Mouse (Mus musculus): ENCODE measurements at regions not wholly inside any gene's neighbourhood (a gene's known extent, or its start where the extent isn't known, plus 50 kb on each side); places are given as distances from the start of the nearest gene placed in this dataset.
A peak's percentile ranks its signal among the peaks of the same experiment; 100 is the strongest.
"Not testable (repeated sequence)": the region's sequence is repeated elsewhere in the genome, so short reads cannot be mapped to it uniquely, and the experiment has no call there.

GRCm38 (mm10) chr2:71597956-71598355, 51.4 kb upstream of the Dlx2 start:
- Histone ChIP-seq H3K4me3 (ENCODE audit: low read depth, low read length) (no peak overlapping the region), H3K9ac (replicated peaks; ENCODE audit: low read length, poor library complexity, severe bottlenecking) (no peak overlapping the region), H3K9me3 (ENCODE audit: low read length) (no peaks in the 10 kb centered on the region), H3K4me2 (ENCODE audit: low read depth, low read length, poor library complexity, severe bottlenecking) (no peak overlapping the region), H3K27me3 (ENCODE audit: insufficient read depth, low read length) (no peaks in the 10 kb centered on the region), H3K36me3 (ENCODE audit: insufficient read depth, low read length) (no peaks in the 10 kb centered on the region), H3K27ac (ENCODE audit: low read depth, low read length) (no peak overlapping the region), H3K4me1 (ENCODE audit: insufficient read depth, low read length) (no peaks in the 10 kb centered on the region)
- ATAC-seq (ENCODE audit: low FRiP score) (no peak), DNase-seq (ENCODE audit: low spot score) (no peak)
- no peak for TF ChIP-seq CTCF (IDR thresholded peaks at IDR 0.05)
- WGBS: 82% methylated on average over 5 of the region's 5 CpGs

- H3K4me2 ChIP-seq (ENCODE audit: low read depth, low read length, poor library complexity, severe bottlenecking): no peak overlapping the region
- DNase-seq (ENCODE audit: low spot score) (no peak), ATAC-seq (ENCODE audit: low FRiP score) (no peak)
- H3K4me3 ChIP-seq (ENCODE audit: low read depth, low read length): no peak overlapping the region
- H3K36me3 ChIP-seq (ENCODE audit: insufficient read depth, low read length): no peaks in the 10 kb centered on the region
- no peak overlapping the region for H3K9ac ChIP-seq (replicated peaks; ENCODE audit: low read length, poor library complexity, severe bottlenecking)
- WGBS: 65% methylated on average over 10 of the region's 10 CpGs
- H3K9me3 ChIP-seq (ENCODE audit: low read length): no peaks in the 10 kb centered on the region
- H3K4me1 ChIP-seq (ENCODE audit: insufficient read depth, low read length): no peaks in the 10 kb centered on the region
- TF ChIP-seq CTCF (IDR thresholded peaks at IDR 0.05): no peak
- H3K27ac ChIP-seq (ENCODE audit: low read depth, low read length): no peak overlapping the region
- H3K27me3 ChIP-seq (ENCODE audit: insufficient read depth, low read length): no peaks in the 10 kb centered on the region
Measured at GRCm38 (mm10) chr2:71598368-71598767, 51.8 kb upstream of the Dlx2 start.

DNA sequence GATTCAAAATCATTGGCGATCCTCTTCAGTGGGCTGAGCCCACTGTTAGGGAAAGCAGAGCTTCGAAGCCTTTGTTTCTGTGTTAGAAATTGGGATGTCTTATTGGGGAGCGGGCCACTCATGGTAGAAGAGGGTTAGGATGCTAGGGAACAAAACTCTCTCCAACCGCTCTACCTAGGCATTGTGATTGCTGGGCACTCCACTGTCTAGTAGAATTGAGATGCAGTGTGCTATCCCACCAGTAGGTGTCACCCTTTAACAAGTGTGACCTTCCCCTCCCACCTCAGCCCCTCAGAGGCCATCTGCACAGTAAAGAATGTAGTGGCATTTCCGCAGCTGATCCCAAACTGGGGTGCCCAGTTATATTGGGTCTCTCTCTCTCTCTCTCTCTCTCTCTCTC, 52.2 kb upstream of the Dlx2 start:
- Histone ChIP-seq H3K4me2 (ENCODE audit: low read depth, low read length, poor library complexity, severe bottlenecking) (no peak overlapping the region), H3K27me3 (ENCODE audit: insufficient read depth, low read length) (no peaks in the 10 kb centered on the region), H3K9me3 (ENCODE audit: low read length) (no peaks in the 10 kb centered on the region), H3K4me1 (ENCODE audit: insufficient read depth, low read length) (no peaks in the 10 kb centered on the region), H3K27ac (ENCODE audit: low read depth, low read length) (no peak overlapping the region), H3K4me3 (ENCODE audit: low read depth, low read length) (no peak overlapping the region), H3K36me3 (ENCODE audit: insufficient read depth, low read length) (no peaks in the 10 kb centered on the region), H3K9ac (replicated peaks; ENCODE audit: low read length, poor library complexity, severe bottlenecking) (no peak overlapping the region)
- ATAC-seq (ENCODE audit: low FRiP score) (0 out of 2 replicates have a peak, but pooled peaks have one; percentile 54), DNase-seq (ENCODE audit: low spot score) (peak; percentile 90)
- peak; percentile 91 for TF ChIP-seq CTCF (IDR thresholded peaks at IDR 0.05)
- 18% methylated on average over 5 of the region's 5 CpGs for WGBS

- Histone ChIP-seq H3K9me3 (ENCODE audit: low read length) (no peaks in the 10 kb centered on the region), H3K4me2 (ENCODE audit: low read depth, low read length, poor library complexity, severe bottlenecking) (no peak overlapping the region), H3K4me1 (ENCODE audit: insufficient read depth, low read length) (no peaks in the 10 kb centered on the region), H3K4me3 (ENCODE audit: low read depth, low read length) (no peak overlapping the region), H3K27ac (ENCODE audit: low read depth, low read length) (no peak overlapping the region), H3K27me3 (ENCODE audit: insufficient read depth, low read length) (no peaks in the 10 kb centered on the region), H3K9ac (replicated peaks; ENCODE audit: low read length, poor library complexity, severe bottlenecking) (no peak overlapping the region), H3K36me3 (ENCODE audit: insufficient read depth, low read length) (no peaks in the 10 kb centered on the region)
- no peak for DNase-seq (ENCODE audit: low spot score)
- TF ChIP-seq CTCF (IDR thresholded peaks at IDR 0.05): no peak
- 73% methylated on average over 7 of the region's 7 CpGs for WGBS
- ATAC-seq (ENCODE audit: low FRiP score): no peak
Measured at GRCm38 (mm10) chr2:71600213-71600612, 53.7 kb upstream of the Dlx2 start.

GRCm38 (mm10) chr2:71600999-71601398, 54.4 kb upstream of the Dlx2 start:
- no peaks in the 10 kb centered on the region for H3K9me3 ChIP-seq (ENCODE audit: low read length)
- H3K27ac ChIP-seq (ENCODE audit: low read depth, low read length): no peak overlapping the region
- ATAC-seq (ENCODE audit: low FRiP score) (no peak), DNase-seq (ENCODE audit: low spot score) (no peak)
- no peak overlapping the region for H3K9ac ChIP-seq (replicated peaks; ENCODE audit: low read length, poor library complexity, severe bottlenecking)
- H3K27me3 ChIP-seq (ENCODE audit: insufficient read depth, low read length): no peaks in the 10 kb centered on the region
- no peak overlapping the region for H3K4me2 ChIP-seq (ENCODE audit: low read depth, low read length, poor library complexity, severe bottlenecking)
- no peak overlapping the region for H3K4me3 ChIP-seq (ENCODE audit: low read depth, low read length)
- H3K4me1 ChIP-seq (ENCODE audit: insufficient read depth, low read length): no peaks in the 10 kb centered on the region
- WGBS: 52% methylated on average over 1 of the region's 1 CpGs
- TF ChIP-seq CTCF (IDR thresholded peaks at IDR 0.05): no peak
- no peaks in the 10 kb centered on the region for H3K36me3 ChIP-seq (ENCODE audit: insufficient read depth, low read length)

DNA sequence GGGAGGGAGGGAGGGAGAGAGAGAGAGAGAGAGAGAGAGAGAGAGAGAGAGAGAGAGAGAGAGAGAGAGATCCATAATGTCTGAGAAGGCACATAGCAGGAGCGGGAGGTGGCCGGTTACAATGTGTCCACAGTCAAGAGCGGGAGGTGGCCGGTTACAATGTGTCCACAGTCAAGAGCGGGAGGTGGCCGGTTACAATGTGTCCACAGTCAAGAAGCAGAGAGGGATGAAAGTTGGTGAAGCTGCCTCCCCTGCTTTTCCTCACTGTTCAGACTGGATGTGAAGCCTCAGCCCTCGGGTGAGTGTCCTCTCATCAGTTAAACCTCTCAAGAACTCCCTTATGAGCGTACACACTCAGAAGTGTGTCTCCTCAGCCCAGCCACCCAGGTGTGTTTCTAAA, 57.2 kb upstream of the Dlx2 start:
- not testable (repeated sequence) for ATAC-seq (ENCODE audit: low FRiP score); H3K36me3 ChIP-seq (ENCODE audit: insufficient read depth, low read length)

More for the DNA sequence above, 57.2 kb upstream of the Dlx2 start:
- not testable (repeated sequence) for H3K4me1 ChIP-seq (ENCODE audit: insufficient read depth, low read length); H3K4me2 ChIP-seq (ENCODE audit: low read depth, low read length, poor library complexity, severe bottlenecking); H3K27me3 ChIP-seq (ENCODE audit: insufficient read depth, low read length); H3K4me3 ChIP-seq (ENCODE audit: low read depth, low read length); DNase-seq (ENCODE audit: low spot score); H3K9me3 ChIP-seq (ENCODE audit: low read length); H3K27ac ChIP-seq (ENCODE audit: low read depth, low read length); H3K9ac ChIP-seq (replicated peaks; ENCODE audit: low read length, poor library complexity, severe bottlenecking)
- 95% methylated on average over 8 of the region's 8 CpGs for WGBS

Data from midbrain, postnatal 0 days (tissue).